Mouse (Mus musculus) olfactory bulb, adult 2 months (tissue): ENCODE measurements at regions not wholly inside any gene's neighbourhood (a gene's known extent, or its start where the extent isn't known, plus 50 kb on each side); places are given as distances from the start of the nearest gene placed in this dataset.

Experiments used
- CTCF ChIP-seq: fragments of 200-500 bp; IDR thresholded peaks from 2 replicates; pipeline ENCODE4 v1.5.1; 2012; ENCODE audit warnings: low read depth, mild to moderate bottlenecking, low read length, moderate library complexity; ENCODE audit not compliant: insufficient read depth
- POLR2A ChIP-seq: fragments of 200-500 bp; IDR thresholded peaks from 2 replicates; pipeline ENCODE4 v1.6.1; 2012; ENCODE audit warnings: mild to moderate bottlenecking, low read depth, low read length, moderate library complexity; ENCODE audit not compliant: insufficient read depth

GRCm38 (mm10) chr14:64512726-64513125, 408.6 kb downstream of the Prss52 start:
- TF ChIP-seq POLR2A (no peak), CTCF (no peak)
